Mouse (Mus musculus) heart, embryonic 11.5 days (tissue): ENCODE results near the gene Dyrk1a. TPM values are rescaled to one million over a fixed set of nuclear protein-coding genes. Genes with fewer than 3 reads are reported as not detected.

Experiments
- ATAC-seq: fragments of 200-750 bp; cut with Nextera tagmentation; replicated peaks from 2 replicates; pipeline ENCODE4 v1.8.0; 2017; ENCODE audit warnings: moderate library complexity; ENCODE audit not compliant: insufficient number of reproducible peaks, low FRiP score, low TSS enrichment
- H3K27ac ChIP-seq: fragments of 300-500 bp; sonication (generic); 2 replicates; pipeline ENCODE4 v1.5.1; 2014; ENCODE audit warnings: mild to moderate bottlenecking, low read depth, low read length
- H3K27me3 ChIP-seq: fragments of 300-500 bp; sonication (generic); 2 replicates; pipeline ENCODE4 v1.6.1; 2014; ENCODE audit warnings: mild to moderate bottlenecking, low read length, mixed read lengths; ENCODE audit not compliant: control insufficient read depth, insufficient read depth
- H3K36me3 ChIP-seq: fragments of 300-500 bp; sonication (generic); 2 replicates; pipeline ENCODE4 v1.6.1; 2014; ENCODE audit warnings: mild to moderate bottlenecking, low read length, moderate library complexity, mixed read lengths; ENCODE audit not compliant: control insufficient read depth, insufficient read depth
- H3K4me1 ChIP-seq: fragments of 300-500 bp; sonication (generic); 2 replicates; pipeline ENCODE4 v1.6.1; 2014; ENCODE audit warnings: low read length; ENCODE audit not compliant: control insufficient read depth, insufficient read depth
- H3K4me2 ChIP-seq: fragments of 300-500 bp; sonication (generic); 2 replicates; pipeline ENCODE4 v1.6.1; 2014; ENCODE audit warnings: mild to moderate bottlenecking, moderate library complexity
- H3K4me3 ChIP-seq: fragments of 300-500 bp; sonication (generic); 2 replicates; pipeline ENCODE4 v1.5.1; 2014; ENCODE audit warnings: low read depth, low read length
- H3K9ac ChIP-seq: fragments of 300-500 bp; sonication (generic); 2 replicates; pipeline ENCODE4 v1.6.1; 2014; ENCODE audit warnings: mild to moderate bottlenecking, low read depth, low read length, moderate library complexity
- H3K9me3 ChIP-seq: fragments of 300-500 bp; sonication (generic); replicated peaks from 2 replicates; pipeline ENCODE4 v1.6.1; 2016; ENCODE audit warnings: low read length; ENCODE audit not compliant: control insufficient read depth
- WGBS: fragments of 180-500 bp; shearing (Covaris S2); extraction: QIAGEN DNeasy Blood & Tissue Kit; methylation state at CpG from one replicate; pipeline ENCODE4 v1.1.7; 2014; ENCODE audit not compliant: insufficient replicate concordance; 5-methylcytosine and 5-hydroxymethylcytosine counted together
- polyA plus RNA-seq: library from polyadenylated mRNA; unstranded; fragments of >200 nt; fragmentation: Nextera tagmentation; extraction: Ambion mirVana; gene quantifications from 2 replicates; pipeline ENCODE4 v1.2.1, GENCODE M21; 2014

The Dyrk1a gene
- polyA plus RNA-seq, 1 experiment from 2014 or later = 11.6 TPM

DNA sequence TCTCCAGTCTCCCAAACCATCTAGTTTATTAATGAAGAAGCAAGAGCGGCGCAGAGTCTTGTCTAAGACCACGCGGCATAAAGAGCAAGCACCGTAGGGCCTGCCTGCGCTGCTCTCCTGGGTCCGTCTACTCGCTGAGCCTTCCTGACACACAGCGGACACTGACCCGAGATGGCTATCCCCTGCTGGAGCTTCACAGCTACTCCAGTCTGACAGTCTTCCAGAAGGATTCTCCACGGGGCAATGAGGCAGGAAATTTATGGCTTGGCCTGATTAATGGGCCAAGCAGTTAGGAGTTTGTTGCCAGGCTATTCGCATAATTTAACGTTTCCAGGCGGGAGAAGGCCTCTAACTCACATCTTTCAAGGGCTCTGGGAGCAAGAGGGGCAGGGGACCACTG lies 144.7 kb downstream of the Dyrk1a start:
- H3K9ac ChIP-seq = no peak overlapping the region
- H3K4me3 ChIP-seq = no peak overlapping the region
- no peak for ATAC-seq
- H3K9me3 ChIP-seq = no peaks in the 10 kb centered on the region; the same call in 1 of the 2 replicates
- H3K4me1 ChIP-seq = peaks cover 19% of the 10 kb centered on the region
- no peak overlapping the region for H3K27ac ChIP-seq
- H3K4me2 ChIP-seq = no peak overlapping the region
- 62% methylated on average over 14 of the region's 14 CpGs for WGBS
- no peaks in the 10 kb centered on the region for H3K27me3 ChIP-seq
- no peaks in the 10 kb centered on the region for H3K36me3 ChIP-seq

DNA sequence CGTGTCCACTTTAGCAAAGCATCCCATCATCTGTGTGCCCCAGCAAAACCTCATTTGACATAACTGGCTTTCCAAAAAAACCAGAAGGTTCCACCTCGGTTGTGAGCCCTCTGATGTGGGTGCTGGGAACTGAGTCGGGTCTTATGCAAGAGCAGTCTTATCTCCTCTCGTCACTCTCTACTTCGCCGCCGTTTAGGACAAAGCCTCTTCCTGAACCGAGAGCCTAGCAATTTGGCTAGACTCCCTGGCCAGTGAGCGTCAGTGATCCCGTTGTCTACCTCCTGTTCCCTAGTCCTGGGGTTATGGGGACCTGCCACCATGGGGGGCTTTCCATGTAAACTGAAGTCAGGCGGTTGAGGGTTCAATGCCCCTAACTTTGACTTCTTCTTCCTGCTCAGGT lies 147.2 kb downstream of the Dyrk1a start:
- Histone ChIP-seq H3K27me3 (no peaks in the 10 kb centered on the region), H3K36me3 (no peaks in the 10 kb centered on the region), H3K9ac (no peak overlapping the region), H3K9me3 (no peaks in the 10 kb centered on the region; the same call in 1 of the 2 replicates), H3K4me1 (peaks cover 23% of the 10 kb centered on the region), H3K4me3 (no peak overlapping the region), H3K4me2 (no peak overlapping the region), H3K27ac (no peak overlapping the region)
- 88% methylated on average over 11 of the region's 11 CpGs for WGBS
- ATAC-seq = no peak

DNA sequence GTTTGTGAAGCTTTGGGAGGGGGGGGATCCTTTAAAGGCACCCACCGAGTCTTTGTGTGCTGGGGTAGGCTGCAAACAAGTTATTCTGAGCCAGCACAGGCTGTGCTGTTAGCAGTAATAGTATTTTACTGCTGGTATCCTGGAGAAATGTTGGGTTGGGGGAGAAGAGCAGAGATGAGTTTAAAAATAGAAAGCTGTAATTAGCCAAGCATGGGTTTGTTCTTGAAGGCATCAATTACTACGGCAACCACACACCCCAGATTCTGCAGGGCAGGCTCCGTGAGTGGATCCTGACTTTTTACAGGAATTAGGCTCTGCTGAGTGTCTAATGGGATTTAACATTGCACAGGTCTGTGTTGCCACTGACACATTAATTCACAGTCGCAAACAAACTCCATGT lies 149.1 kb downstream of the Dyrk1a start:
- Histone ChIP-seq H3K4me2 (no peak overlapping the region), H3K4me1 (peaks cover 20% of the 10 kb centered on the region), H3K27ac (peak overlapping the region; percentile 42), H3K9ac (0 out of 2 replicates have a peak overlapping the region, but pooled peaks have one; percentile 36), H3K9me3 (no peaks in the 10 kb centered on the region; the same call in 1 of the 2 replicates), H3K36me3 (no peaks in the 10 kb centered on the region), H3K4me3 (no peak overlapping the region), H3K27me3 (no peaks in the 10 kb centered on the region)
- whole genome bisulfite sequencing = 48% methylated on average over 4 of the region's 4 CpGs
- no peak for ATAC-seq

DNA sequence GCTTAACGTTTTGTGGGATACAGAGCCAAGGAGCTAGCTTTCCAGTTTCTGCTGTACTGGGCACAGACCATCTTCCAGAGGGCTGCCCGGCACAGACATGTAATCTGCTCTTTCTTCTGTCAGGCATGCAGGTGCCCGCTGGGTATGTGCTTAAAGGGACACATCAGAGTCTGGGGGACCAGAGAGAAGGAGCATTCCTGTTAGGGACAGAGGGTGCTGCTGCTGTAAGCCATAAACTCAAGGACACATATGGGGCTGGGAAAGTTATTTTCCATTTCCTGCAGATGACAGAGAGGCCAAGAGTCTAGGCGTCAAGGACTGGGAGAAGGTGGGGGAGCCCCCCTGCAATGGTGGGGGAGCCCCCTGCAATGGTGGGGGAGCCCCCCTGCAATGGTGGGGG lies 149.7 kb downstream of the Dyrk1a start:
- no peaks in the 10 kb centered on the region for H3K27me3 ChIP-seq
- no peak overlapping the region for H3K4me2 ChIP-seq
- 62% methylated on average over 4 of the region's 4 CpGs for whole genome bisulfite sequencing
- no peaks in the 10 kb centered on the region for H3K36me3 ChIP-seq
- H3K4me3 ChIP-seq = no peak overlapping the region
- H3K9ac ChIP-seq = no peak overlapping the region
- H3K4me1 ChIP-seq = peaks cover 19% of the 10 kb centered on the region
- H3K9me3 ChIP-seq = no peaks in the 10 kb centered on the region; the same call in 1 of the 2 replicates
- no peak for ATAC-seq
- peak overlapping the region; percentile 32 for H3K27ac ChIP-seq

DNA sequence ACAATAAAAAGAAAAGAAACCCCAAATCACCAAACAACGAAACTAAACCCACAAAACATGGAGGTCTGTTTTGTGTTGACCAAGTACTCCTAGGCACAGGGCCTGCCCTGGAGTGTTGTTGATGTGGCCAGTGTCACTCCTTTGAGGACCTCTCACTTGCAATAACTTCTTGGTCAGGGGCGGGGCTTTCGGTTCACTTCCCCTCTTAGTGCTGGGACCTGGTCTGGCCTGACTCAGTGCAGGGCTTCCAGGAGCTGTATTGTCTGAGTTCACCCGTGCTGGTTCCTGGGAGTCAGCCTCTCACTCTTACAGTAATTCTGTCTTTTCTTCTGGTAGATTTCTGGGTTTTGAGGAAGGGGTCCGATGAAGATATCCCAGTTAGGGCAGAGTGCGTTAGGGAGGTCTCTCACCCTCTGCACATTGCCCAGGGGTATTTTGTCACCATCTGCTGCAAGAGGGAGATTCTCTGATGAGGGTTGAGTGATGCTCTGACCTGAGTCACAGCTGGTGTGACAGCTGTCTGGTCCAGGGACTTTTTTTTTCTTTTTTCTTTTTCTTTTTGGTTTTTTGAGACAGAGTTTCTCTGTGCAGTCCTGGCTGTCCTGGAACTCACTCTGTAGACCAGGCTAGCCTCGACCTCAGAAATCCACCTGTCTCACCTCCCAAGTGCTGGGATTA lies 150.8 kb downstream of the Dyrk1a start:
- H3K27ac ChIP-seq = peak overlapping the region; percentile 98
- no peaks in the 10 kb centered on the region; the same call in 1 of the 2 replicates for H3K9me3 ChIP-seq
- peak overlapping the region; percentile 61 for H3K4me2 ChIP-seq
- peaks cover 25% of the 10 kb centered on the region for H3K4me1 ChIP-seq
- no peak for ATAC-seq
- 54% methylated on average over 7 of the region's 7 CpGs for WGBS
- no peak overlapping the region for H3K4me3 ChIP-seq
- no peaks in the 10 kb centered on the region for H3K27me3 ChIP-seq
- H3K9ac ChIP-seq = peak overlapping the region; percentile 67
- H3K36me3 ChIP-seq = no peaks in the 10 kb centered on the region

DNA sequence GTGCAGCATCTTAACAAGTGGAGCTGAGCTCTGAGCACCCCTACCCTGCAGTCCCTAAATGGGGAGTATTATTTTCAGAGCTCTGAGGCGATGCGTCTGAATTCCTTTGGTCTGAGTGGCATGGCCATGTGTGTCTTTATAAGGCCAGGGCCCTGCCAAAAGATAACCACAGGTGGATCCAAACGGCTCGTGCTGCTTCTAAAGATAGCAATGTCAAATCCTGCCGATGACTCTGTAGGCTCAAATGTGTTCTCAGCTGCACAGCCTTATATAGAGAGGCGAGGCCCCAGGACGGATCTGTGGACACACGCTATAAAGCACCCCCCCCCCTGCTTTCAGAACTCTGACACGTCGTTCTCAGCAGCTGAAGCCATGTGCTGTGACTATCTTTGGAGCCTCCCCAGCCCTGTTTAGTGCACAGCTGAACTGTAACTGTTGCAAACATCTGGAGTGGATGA lies 151.8 kb downstream of the Dyrk1a start:
- peak overlapping the region; percentile 39 for H3K4me3 ChIP-seq
- 43% methylated on average over 10 of the region's 10 CpGs for whole genome bisulfite sequencing
- peaks cover 25% of the 10 kb centered on the region for H3K4me1 ChIP-seq
- H3K27ac ChIP-seq = peak overlapping the region; percentile 98
- peak overlapping the region; percentile 61 for H3K4me2 ChIP-seq
- no peaks in the 10 kb centered on the region; the same call in 1 of the 2 replicates for H3K9me3 ChIP-seq
- no peaks in the 10 kb centered on the region for H3K36me3 ChIP-seq
- peak; percentile 36; the same call in 1 of the 2 replicates for ATAC-seq
- peak overlapping the region; percentile 78 for H3K9ac ChIP-seq
- H3K27me3 ChIP-seq = no peaks in the 10 kb centered on the region

DNA sequence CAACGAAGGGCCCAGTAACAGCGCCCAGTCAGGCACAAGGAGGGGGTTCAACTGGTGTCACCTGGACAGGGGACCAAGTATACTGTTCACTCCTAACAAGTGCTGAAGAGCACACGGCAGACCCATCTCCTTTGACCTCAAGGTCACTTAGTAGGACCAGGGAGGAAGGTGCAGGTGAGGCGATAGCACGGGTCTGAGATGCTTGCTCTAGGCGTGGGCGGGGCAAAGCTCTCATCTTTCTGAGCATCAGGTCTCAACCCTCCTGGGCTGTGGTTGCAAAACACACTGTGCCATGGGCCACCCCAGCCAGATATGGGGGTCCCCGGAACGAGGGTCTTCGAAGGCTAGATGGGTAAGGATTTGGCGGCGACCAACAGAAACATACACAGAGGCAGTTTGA lies 153.1 kb downstream of the Dyrk1a start:
- peaks cover 25% of the 10 kb centered on the region for H3K4me1 ChIP-seq
- H3K27ac ChIP-seq = peak overlapping the region; percentile 98
- 67% methylated on average over 12 of the region's 12 CpGs for WGBS
- no peaks in the 10 kb centered on the region for H3K9me3 ChIP-seq
- no peaks in the 10 kb centered on the region for H3K27me3 ChIP-seq
- H3K4me2 ChIP-seq = peak overlapping the region; percentile 61
- ATAC-seq = peak; percentile 23; the same call in 1 of the 2 replicates
- H3K9ac ChIP-seq = peak overlapping the region; percentile 78
- H3K4me3 ChIP-seq = peak overlapping the region; percentile 39
- no peaks in the 10 kb centered on the region for H3K36me3 ChIP-seq

DNA sequence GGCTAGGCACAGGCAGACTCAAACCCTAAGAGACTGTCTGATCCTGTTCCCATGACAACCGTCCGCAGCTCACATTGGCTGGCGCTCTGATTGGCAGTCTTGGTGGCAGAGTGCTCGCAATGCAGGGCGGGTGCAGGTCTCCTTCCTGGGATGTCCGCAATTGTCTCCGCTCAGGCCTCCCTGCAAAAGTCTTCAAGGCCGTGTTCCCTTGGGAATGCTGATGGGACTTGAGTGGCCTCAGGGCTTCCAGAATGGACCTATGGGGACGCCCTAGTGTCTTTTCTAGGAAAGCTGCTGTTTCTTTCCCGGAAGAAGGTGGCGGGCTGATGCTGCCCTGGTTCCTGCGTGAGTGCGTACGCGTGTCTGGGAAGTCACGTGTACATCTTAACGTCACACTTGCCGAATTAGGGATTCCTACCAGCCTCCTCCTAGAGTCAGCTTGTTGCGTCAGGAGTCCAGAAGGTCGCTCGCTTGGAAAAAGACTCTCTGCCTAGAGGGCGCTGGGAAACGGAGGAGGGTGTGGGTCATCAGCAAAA lies 154.3 kb downstream of the Dyrk1a start:
- Histone ChIP-seq H3K27me3 (no peaks in the 10 kb centered on the region), H3K36me3 (no peaks in the 10 kb centered on the region), H3K4me2 (peak overlapping the region; percentile 79), H3K9ac (peak overlapping the region; percentile 70), H3K4me3 (peak overlapping the region; percentile 43), H3K4me1 (peaks cover 16% of the 10 kb centered on the region), H3K27ac (peak overlapping the region; percentile 72), H3K9me3 (no peaks in the 10 kb centered on the region)
- WGBS = under 1% methylated on average over 23 of the region's 23 CpGs
- ATAC-seq = peak; percentile 70
